Mouse (Mus musculus) forebrain, embryonic 11.5 days (tissue): ENCODE results near the gene Jade1. TPM values are rescaled to one million over a fixed set of nuclear protein-coding genes. Genes with fewer than 3 reads are reported as not detected.

Experiments
- ATAC-seq: fragments of 200-750 bp; cut with Nextera tagmentation; replicated peaks from 2 replicates; pipeline ENCODE4 v1.8.0; 2017; ENCODE audit warnings: moderate TSS enrichment; ENCODE audit not compliant: low FRiP score
- DNase-seq: peaks from one replicate; pipeline ENCODE4 v3.0.0-alpha.2; 2017; ENCODE audit warnings: low spot score
- H3K27ac ChIP-seq: fragments of 300-500 bp; sonication (generic); 2 replicates; pipeline ENCODE4 v1.5.1; 2014; ENCODE audit warnings: low read depth, low read length
- H3K27me3 ChIP-seq: fragments of 300-500 bp; sonication (generic); 2 replicates; pipeline ENCODE4 v1.6.1; 2014; ENCODE audit warnings: mild to moderate bottlenecking, low read length, mixed read lengths; ENCODE audit not compliant: control insufficient read depth, insufficient read depth
- H3K36me3 ChIP-seq: fragments of 300-500 bp; sonication (generic); 2 replicates; pipeline ENCODE4 v1.6.1; 2014; ENCODE audit warnings: mild to moderate bottlenecking, low read length, moderate library complexity, mixed read lengths; ENCODE audit not compliant: control insufficient read depth, insufficient read depth
- H3K4me1 ChIP-seq: fragments of 300-500 bp; sonication (generic); replicated peaks from 2 replicates; pipeline ENCODE4 v1.6.1; 2014; ENCODE audit warnings: low read length, mixed read lengths; ENCODE audit not compliant: control insufficient read depth, insufficient read depth
- H3K4me2 ChIP-seq: fragments of 300-500 bp; sonication (generic); 2 replicates; pipeline ENCODE4 v1.6.1; 2014; ENCODE audit warnings: low read depth, mild to moderate bottlenecking, low read length, moderate library complexity, mixed read lengths; ENCODE audit not compliant: severe bottlenecking
- H3K4me3 ChIP-seq: fragments of 300-500 bp; sonication (generic); 2 replicates; pipeline ENCODE4 v1.5.1; 2014; ENCODE audit warnings: low read depth, low read length
- H3K9ac ChIP-seq: fragments of 300-500 bp; sonication (generic); 2 replicates; pipeline ENCODE4 v1.6.1; 2014; ENCODE audit warnings: low read length
- H3K9me3 ChIP-seq: fragments of 300-500 bp; sonication (generic); 2 replicates; pipeline ENCODE4 v1.6.1; 2016; ENCODE audit warnings: low read length, mixed read lengths; ENCODE audit not compliant: control insufficient read depth
- WGBS: fragments of 180-500 bp; shearing (Covaris S2); extraction: QIAGEN DNeasy Blood & Tissue Kit; methylation state at CpG from one replicate; pipeline ENCODE4 v1.1.7; 2014; 5-methylcytosine and 5-hydroxymethylcytosine counted together
- polyA plus RNA-seq: library from polyadenylated mRNA; unstranded; fragments of >200 nt; fragmentation: Nextera tagmentation; extraction: Ambion mirVana; gene quantifications from 2 replicates; pipeline ENCODE4 v1.2.1, GENCODE M21; 2014

Gene Jade1
- polyA plus RNA-seq, 1 experiment from 2014 or later, result 22.4 TPM

DNA sequence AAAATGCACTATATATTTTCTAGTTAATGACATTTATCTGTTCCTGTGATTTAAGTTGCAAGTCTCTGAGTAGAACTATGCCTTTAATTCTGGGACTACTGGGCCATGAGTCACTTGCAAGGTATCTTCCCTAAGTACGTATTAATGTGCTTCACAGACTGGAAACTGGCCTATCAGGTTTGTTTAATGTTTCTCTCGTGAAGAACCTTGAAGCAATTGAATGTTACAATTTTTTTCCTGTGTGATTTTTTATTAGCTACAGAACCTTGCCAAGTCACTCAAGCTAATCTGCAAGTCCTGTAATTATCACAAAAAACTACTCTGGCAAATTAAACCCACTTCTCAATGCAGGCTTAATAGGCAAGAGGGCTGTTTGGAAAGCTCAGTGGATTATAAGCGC lies 33.8 kb upstream of the Jade1 start:
- Histone ChIP-seq H3K9me3 (no peaks in the 10 kb centered on the region), H3K36me3 (no peaks in the 10 kb centered on the region), H3K4me1 (no peaks in the 10 kb centered on the region; the same call in 1 of the 2 replicates), H3K4me3 (no peak overlapping the region), H3K27me3 (no peaks in the 10 kb centered on the region), H3K27ac (no peak overlapping the region), H3K4me2 (no peak overlapping the region), H3K9ac (no peak overlapping the region)
- no peak for DNase-seq
- WGBS, result 51% methylated on average over 3 of the region's 3 CpGs
- ATAC-seq, result no peak

GRCm38 (mm10) chr3:41522226-41523005 lies 33.1 kb upstream of the Jade1 start:
- no peaks in the 10 kb centered on the region for H3K9me3 ChIP-seq
- no peaks in the 10 kb centered on the region for H3K27me3 ChIP-seq
- no peak overlapping the region for H3K27ac ChIP-seq
- ATAC-seq (0 out of 2 replicates have a peak, but pooled peaks have one; percentile 56), DNase-seq (no peak)
- no peak overlapping the region for H3K4me2 ChIP-seq
- no peak overlapping the region for H3K4me3 ChIP-seq
- H3K9ac ChIP-seq, result no peak overlapping the region
- no peaks in the 10 kb centered on the region; the same call in 1 of the 2 replicates for H3K4me1 ChIP-seq
- H3K36me3 ChIP-seq, result no peaks in the 10 kb centered on the region
- WGBS, result 39% methylated on average over 18 of the region's 18 CpGs

GRCm38 (mm10) chr3:41523006-41523375 lies 32.5 kb upstream of the Jade1 start:
- DNase-seq (no peak), ATAC-seq (no peak)
- Histone ChIP-seq H3K9me3 (no peaks in the 10 kb centered on the region), H3K4me1 (no peaks in the 10 kb centered on the region; the same call in 1 of the 2 replicates), H3K4me2 (no peak overlapping the region), H3K36me3 (no peaks in the 10 kb centered on the region), H3K9ac (no peak overlapping the region), H3K4me3 (no peak overlapping the region), H3K27me3 (no peaks in the 10 kb centered on the region), H3K27ac (no peak overlapping the region)
- WGBS, result 56% methylated on average over 2 of the region's 2 CpGs

- H3K36me3 ChIP-seq, result no peaks in the 10 kb centered on the region
- no peak for DNase-seq
- no peak overlapping the region for H3K4me3 ChIP-seq
- H3K9ac ChIP-seq, result no peak overlapping the region
- ATAC-seq, result no peak
- H3K9me3 ChIP-seq, result no peaks in the 10 kb centered on the region
- no peak overlapping the region for H3K4me2 ChIP-seq
- H3K27ac ChIP-seq, result no peak overlapping the region
- H3K4me1 ChIP-seq, result no peaks in the 10 kb centered on the region; the same call in 1 of the 2 replicates
- 94% methylated on average over 4 of the region's 4 CpGs for WGBS
- no peaks in the 10 kb centered on the region for H3K27me3 ChIP-seq
Measured at GRCm38 (mm10) chr3:41523460-41523859, 32.1 kb upstream of the Jade1 start.

- ATAC-seq, result no peak
Measured at GRCm38 (mm10) chr3:41528291-41528969, 27.1 kb upstream of the Jade1 start.

DNA sequence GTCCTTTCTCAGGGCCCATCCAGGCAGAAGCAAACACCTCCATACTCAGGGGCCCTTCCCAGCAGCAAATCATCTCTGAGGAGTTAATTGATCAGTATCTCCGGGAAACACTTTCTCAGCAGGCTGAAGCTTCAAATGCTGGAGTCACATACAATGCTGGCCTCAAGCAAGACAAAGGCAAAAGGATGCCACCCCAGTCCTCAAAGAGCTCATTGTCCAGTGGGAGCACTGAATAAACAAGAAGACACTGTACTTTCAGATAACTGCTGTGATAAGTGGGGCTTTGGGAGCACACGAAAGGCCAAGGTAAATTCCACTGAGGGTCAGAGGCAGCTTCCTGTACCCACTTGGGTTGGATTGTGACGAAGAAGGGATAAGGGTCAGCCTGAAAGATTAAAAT lies 25.4 kb upstream of the Jade1 start:
- Histone ChIP-seq H3K36me3 (no peaks in the 10 kb centered on the region), H3K4me1 (0 out of 2 replicates have a peak, but pooled peaks cover 2% of the 10 kb centered on the region), H3K4me3 (no peak overlapping the region), H3K4me2 (no peak overlapping the region), H3K27me3 (no peaks in the 10 kb centered on the region), H3K9ac (no peak overlapping the region), H3K27ac (no peak overlapping the region), H3K9me3 (no peaks in the 10 kb centered on the region)
- ATAC-seq (no peak), DNase-seq (no peak)
- WGBS, result 47% methylated on average over 3 of the region's 3 CpGs

More at GRCm38 (mm10) chr3:41528291-41528969, 27.1 kb upstream of the Jade1 start:
- Histone ChIP-seq H3K27ac (no peak overlapping the region), H3K36me3 (no peaks in the 10 kb centered on the region), H3K4me3 (no peak overlapping the region), H3K9ac (no peak overlapping the region), H3K4me1 (0 out of 2 replicates have a peak, but pooled peaks cover 2% of the 10 kb centered on the region), H3K4me2 (no peak overlapping the region), H3K27me3 (no peaks in the 10 kb centered on the region), H3K9me3 (no peaks in the 10 kb centered on the region)
- WGBS, result 86% methylated on average over 2 of the region's 2 CpGs
- DNase-seq, result no peak

DNA sequence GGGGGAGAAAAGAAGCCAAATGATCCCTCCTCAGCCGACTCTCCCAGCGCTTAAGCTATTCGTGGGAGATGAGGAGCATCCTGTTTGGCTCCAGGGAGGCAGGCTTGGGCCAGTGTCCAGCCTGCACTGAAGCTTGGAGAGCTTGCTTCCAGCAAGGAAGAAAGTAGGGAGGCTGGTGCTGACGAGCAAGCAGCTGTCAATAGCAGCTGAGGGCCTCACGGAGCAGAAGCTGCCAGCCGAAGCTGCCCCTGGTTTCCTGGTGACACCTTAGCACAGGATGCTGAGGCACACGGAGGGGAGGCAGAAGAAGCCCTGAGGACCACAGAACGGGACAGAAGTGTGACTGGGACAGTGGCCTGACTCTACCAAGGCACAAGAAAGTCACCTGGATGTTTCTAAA lies 24.0 kb upstream of the Jade1 start:
- WGBS, result 57% methylated on average over 8 of the region's 8 CpGs
- ATAC-seq, result no peak
- no peak overlapping the region for H3K9ac ChIP-seq

DNA sequence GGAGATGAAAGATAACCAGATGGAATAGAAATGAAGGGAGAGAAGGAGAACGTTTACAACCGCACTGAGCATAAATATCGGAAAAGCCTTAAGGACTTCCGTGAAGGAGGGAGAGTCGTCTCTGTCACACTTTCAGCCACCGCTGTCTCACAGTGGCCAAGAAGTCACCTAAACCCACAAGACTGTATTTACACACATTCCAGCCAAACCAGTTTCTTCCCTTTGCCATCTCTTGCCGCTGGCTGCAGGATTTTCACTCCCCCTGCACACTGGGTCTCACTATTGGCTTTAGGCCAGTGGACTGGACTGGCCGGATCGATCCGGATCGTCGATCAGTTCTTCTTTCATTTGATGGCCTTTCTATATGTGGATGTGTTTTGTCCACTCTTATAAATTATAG lies 23.4 kb upstream of the Jade1 start:
- Histone ChIP-seq H3K4me3 (no peak overlapping the region), H3K27ac (no peak overlapping the region), H3K4me1 (0 out of 2 replicates have a peak, but pooled peaks cover 2% of the 10 kb centered on the region), H3K9me3 (no peaks in the 10 kb centered on the region), H3K4me2 (no peak overlapping the region), H3K36me3 (no peaks in the 10 kb centered on the region), H3K9ac (no peak overlapping the region), H3K27me3 (no peaks in the 10 kb centered on the region)
- 90% methylated on average over 12 of the region's 12 CpGs for WGBS
- no peak for DNase-seq
- ATAC-seq, result no peak

More for the DNA sequence above, 24.0 kb upstream of the Jade1 start:
- no peaks in the 10 kb centered on the region for H3K27me3 ChIP-seq
- no peaks in the 10 kb centered on the region for H3K9me3 ChIP-seq
- H3K4me2 ChIP-seq, result no peak overlapping the region
- H3K27ac ChIP-seq, result no peak overlapping the region
- DNase-seq, result no peak
- no peaks in the 10 kb centered on the region for H3K36me3 ChIP-seq
- H3K4me3 ChIP-seq, result no peak overlapping the region
- H3K4me1 ChIP-seq, result 0 out of 2 replicates have a peak, but pooled peaks cover 2% of the 10 kb centered on the region
